Mouse (Mus musculus): ENCODE results near the gene Hebp1.

DNA sequence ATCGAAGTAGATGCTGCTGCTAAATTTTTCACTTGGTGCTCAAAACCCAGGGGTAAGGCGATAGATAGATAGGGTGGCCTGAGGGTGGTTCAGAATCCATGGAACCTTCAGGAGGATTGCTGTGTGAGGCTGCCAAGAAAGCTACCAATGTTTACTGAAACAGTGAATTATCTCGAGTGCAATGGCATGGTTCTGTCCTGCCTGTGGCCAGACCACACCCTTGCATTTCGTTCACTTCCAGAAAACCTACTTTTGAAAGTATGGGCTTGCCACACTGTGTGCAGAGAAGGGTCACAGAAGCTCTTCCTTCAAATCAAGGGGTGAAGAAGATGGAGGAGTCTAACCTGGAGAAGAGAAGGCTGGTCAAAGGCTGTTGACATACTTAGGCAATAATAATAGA lies 8.0 kb upstream of the Hebp1 start:
- no peak for TF ChIP-seq CTCF (IDR thresholded peaks at IDR 0.05; ENCODE audit: insufficient read depth, low read length)
- TF ChIP-seq POLR2A (IDR thresholded peaks at IDR 0.05; ENCODE audit: borderline replicate concordance, extremely low read depth, low read depth, low read length): no peak
